Mouse (Mus musculus) erythroblast, embryonic 14.5 days (primary cell): ENCODE data around the gene Chp2.

Source experiments
- GATA1 ChIP-seq: IDR thresholded peaks from 2 replicates; pipeline ENCODE4 v1.6.1; 2012; ENCODE audit warnings: low read length, inconsistent platforms, mixed read lengths
- TAL1 ChIP-seq: IDR thresholded peaks from 3 replicates; pipeline ENCODE4 v1.6.1; 2012; ENCODE audit warnings: low read length, inconsistent platforms, mixed read lengths

DNA sequence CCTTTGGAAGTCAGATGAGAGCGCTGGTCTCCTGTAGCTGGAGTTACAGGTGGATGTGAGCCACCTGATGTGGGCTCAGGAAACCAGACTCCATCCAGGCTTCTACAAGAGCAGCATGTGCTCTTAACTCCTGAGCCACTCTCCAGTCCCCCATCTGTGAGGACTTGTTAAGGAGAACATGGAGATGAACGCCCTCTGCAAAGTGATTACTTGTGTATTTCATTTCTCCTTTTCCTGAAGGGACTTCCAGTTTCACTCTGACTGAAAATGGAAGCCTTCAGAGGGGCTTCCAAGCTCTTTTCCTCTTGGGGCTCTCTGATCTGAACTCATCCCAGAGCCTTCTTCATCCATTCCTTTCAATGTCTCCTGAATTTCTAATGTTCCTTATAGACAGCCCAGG, 13.2 kb upstream of the Chp2 start:
- no peak for TF ChIP-seq TAL1
- TF ChIP-seq GATA1: no peak
